Mouse (Mus musculus) left cerebral cortex, adult 18-20 months (tissue): ENCODE results near the gene Tbxas1. TPM values are rescaled to one million over a fixed set of nuclear protein-coding genes. Genes with fewer than 3 reads are reported as not detected.

Experiments
- DNase-seq, 2 experiments: peaks; one replicate each; pipeline ENCODE4 v3.0.0; 2021 to 2022; ENCODE audit warnings: low spot score in 2 of 2, mixed read lengths in 1 of 2
- total RNA-seq, 2 experiments: library from RNA; stranded (reverse); gene quantifications; 2 replicates each; pipeline ENCODE4 v1.2.3; 2021

The Tbxas1 gene
- total RNA-seq, 2 experiments from 2014 or later, result 2.0 to 2.2 TPM

GRCm38 (mm10) chr6:38950838-38951237 lies 75.6 kb downstream of the Tbxas1 start:
- no peak for DNase-seq

DNA sequence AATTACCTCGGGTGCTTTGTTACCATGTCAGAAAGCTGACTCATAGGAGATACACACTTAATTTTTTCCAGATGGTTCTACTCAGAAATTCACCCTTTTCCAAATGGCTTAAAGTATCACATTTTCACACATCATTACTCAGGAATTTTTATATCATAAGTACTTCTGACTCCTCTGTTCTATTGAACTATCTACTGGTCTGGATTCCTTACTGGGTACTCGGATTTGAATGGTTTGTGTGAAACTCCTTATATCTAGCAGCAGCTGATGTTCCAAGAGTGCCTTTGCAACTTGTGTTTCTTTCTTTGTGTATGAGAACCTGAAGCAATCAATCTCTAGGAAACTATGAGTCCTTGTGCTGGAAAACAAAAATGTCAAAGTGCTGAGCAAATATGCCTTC lies 81.4 kb downstream of the Tbxas1 start:
- no peak for DNase-seq

DNA sequence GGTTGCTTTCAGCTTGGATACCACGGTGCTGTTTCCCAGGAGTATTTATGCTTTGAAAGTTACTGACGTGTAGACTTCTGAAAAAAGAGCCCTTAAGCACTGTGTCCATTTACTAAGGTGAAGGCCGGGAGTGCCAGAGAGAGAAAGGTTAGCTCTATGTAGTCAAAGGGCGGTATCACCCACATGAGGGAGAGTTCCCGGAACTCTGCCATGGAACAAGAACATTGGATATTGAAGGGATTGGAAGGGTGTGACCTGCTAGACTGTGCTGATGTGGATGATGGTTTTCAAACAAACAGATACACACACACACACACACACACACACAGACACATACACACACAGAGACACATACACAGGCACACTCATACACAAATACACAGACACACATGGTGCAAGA lies 82.0 kb downstream of the Tbxas1 start:
- DNase-seq, result no peak

- no peak for DNase-seq
Observed at GRCm38 (mm10) chr6:38959502-38959901, 84.3 kb downstream of the Tbxas1 start.

DNA sequence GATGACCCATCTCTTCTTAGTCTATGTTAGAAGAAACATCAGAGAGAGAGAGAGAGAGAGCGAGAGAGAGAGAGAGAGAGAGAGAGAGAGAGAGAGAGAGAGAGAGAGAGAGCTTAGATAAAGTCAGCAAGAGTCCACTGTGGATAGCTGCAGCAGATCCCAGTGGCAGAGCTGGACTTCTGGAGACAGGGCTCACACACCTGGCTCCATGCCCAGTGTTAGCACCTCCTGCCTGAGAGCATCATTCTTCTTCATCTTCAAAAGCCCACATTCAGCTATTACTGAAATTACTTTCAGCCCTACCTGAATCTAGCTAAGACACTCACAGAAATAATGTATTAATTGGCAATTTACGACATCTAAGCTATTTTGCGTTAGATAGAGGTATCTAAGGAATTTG lies 85.2 kb downstream of the Tbxas1 start:
- no peak for DNase-seq

DNA sequence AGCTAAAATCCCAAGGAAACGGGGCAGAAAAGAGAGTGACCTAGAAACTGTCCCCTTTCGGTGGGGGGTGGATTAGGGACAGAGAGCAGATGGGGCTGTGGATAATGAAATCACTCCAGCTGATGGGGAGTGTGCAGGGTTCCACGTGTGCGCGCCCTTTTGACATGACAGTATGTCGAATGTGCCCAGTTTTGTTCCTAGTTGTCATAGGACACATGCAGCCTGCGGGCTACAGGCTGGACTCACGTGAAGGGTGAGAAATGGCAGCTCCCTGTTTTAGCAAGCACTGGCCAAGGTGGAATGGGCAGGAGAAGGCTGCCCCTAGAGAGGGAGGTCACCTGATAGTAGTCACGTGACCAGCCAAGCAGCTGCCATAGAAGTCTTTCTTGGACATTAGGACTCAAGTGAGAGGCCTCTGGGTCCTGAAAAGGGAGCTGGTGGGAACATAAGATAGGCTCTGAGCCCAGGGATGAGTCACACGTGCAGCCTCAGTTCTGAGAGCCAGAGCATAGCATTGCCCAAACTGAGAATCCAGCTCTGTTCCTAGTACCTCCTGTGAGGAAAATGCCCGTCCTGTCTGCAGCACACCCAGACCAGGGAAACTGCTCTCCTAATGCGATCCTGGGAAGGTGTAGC lies 85.7 kb downstream of the Tbxas1 start:
- peak; percentile 47 to 48 for DNase-seq

DNA sequence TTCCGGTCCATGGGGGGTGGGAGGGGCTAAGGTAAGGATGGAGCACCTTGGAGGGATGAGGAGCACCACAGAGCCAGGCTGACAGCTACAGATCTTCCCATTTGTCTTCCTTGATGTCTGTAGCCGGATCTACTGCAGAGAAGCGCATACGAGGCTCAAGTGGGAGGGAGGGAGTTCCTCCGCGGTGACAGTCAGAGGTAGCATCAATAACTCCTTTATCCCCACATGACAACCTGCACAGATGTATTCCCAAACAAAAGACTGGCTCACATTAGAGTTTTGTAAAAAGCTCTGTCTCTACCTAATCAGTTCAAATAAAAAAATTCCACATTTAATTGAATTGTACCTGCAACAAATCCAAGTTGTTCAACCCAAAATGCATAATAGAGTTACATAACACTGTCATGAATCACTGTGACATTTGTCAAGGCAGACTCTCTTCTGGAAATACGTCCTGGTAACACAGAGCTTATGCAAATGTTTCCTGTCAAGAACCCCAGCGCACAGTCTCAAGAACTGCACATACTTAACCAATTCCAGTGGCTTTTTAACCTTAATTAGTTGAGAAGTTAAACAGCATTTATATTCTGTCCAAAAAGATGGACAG lies 86.3 kb downstream of the Tbxas1 start:
- no peak for DNase-seq

DNA sequence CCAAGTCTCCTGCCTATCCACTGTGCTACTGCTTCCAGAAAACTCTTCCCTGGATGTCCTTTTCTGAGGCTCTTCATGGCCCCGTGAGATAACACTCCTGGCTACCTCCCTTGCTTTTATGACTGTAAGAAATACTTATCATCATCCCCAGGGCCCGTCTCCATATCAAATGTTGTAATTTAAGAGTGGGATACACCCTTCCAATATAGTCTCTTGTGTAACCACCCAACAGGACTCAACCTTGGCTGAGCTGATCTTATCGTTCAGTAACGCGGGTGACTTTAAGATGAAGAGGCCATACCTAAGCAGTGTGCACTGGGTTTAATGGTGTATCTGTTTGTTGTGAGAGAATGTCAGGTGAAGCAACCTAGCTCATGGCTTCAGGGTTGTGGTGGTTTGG lies 91.6 kb downstream of the Tbxas1 start:
- no peak for DNase-seq

GRCm38 (mm10) chr6:38967288-38967687 lies 92.1 kb downstream of the Tbxas1 start:
- no peak for DNase-seq

GRCm38 (mm10) chr6:38967988-38968387 lies 92.8 kb downstream of the Tbxas1 start:
- DNase-seq, result no peak

DNA sequence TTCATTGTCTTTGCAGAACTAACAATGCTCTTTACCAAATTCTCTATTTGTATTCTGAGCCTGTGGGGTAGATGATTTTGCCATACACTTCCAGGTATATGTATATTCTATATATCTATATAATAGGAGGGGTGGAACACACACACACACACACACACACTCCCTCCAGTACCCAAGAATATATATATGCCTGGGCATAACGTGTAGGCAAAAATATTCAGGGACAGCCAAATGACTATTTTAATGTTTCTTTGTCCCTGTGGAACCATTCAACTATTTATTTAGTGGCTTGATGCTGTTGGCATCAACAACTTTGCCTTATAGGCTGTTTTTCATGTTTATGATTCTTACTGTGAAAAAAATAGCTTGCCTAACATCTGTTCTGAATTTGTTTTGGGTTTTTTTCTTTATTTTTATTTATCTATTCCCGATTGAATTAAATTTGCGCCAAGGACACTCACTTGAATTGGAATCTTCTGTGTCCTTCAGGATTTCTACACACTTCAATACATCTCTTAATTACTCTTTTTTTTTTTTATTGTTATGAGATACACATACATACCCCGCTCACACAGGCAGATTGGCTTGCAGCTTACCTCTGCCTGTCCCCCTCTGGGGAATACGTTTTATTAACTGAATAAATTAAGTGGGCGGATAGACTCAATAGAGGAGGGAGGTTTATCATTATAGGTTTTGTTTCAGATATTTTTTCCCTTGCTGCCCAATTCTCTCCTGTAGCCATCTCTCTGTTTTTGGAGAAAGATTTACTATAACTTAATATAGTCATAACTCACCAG lies 94.9 kb downstream of the Tbxas1 start:
- DNase-seq, result no peak

- DNase-seq, result no peak
Observed at GRCm38 (mm10) chr6:38970759-38971158, 95.6 kb downstream of the Tbxas1 start.

- no peak for DNase-seq
Observed at GRCm38 (mm10) chr6:38972826-38973225, 97.6 kb downstream of the Tbxas1 start.

GRCm38 (mm10) chr6:38973441-38974161 lies 98.4 kb downstream of the Tbxas1 start:
- no peak for DNase-seq

DNA sequence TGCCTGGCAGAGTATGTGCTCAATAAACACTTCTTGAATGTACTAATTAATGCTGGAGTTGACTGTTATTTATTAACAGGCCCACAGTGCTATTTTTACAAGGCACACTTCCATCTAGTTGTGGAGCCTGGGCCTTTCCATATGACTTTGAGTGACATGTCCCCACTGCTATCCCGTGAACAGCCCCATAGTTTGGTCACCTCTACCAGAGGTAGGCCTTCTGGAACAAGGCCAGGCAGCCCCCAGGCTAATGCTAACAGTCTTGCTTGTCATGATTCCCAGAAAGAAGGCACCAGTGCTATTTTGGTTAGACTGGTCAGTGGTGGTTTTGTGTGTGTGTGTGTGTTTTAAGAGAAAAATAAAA lies 98.9 kb downstream of the Tbxas1 start:
- DNase-seq, result no peak

DNA sequence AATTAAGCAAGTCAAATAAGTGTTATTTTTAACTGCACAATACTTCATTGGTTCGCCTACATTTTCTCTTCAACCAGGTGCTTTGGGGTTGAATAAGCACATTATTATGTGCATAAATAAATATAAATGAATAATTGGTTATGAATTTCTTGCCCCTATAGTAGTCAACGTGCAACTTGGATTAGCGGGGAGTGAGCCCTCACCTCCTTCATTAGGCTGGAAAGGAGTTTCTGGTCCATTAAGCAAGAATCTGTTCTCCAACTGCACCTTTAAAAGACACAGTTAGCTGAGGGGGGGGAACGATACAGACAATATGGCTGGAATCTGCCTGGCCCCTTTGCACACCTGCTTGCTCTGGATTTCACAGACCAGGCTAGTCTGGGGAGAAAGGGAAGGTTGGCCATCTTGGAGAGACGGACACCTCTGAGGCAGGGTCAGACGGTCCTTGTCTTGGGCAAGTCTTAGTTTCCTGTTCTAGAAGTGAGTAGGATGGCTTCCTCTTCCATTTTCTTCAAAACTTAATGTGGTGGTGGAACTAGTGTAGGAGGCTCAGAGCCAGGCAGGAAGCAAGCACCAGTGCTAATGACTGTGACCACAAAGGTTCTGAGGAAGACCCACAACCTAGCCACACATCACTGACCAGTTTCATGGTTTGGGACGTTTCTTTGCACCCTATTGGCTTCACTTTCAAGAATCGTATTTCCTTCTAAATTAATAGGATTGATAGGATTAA lies 99.5 kb downstream of the Tbxas1 start:
- DNase-seq, result no peak

DNA sequence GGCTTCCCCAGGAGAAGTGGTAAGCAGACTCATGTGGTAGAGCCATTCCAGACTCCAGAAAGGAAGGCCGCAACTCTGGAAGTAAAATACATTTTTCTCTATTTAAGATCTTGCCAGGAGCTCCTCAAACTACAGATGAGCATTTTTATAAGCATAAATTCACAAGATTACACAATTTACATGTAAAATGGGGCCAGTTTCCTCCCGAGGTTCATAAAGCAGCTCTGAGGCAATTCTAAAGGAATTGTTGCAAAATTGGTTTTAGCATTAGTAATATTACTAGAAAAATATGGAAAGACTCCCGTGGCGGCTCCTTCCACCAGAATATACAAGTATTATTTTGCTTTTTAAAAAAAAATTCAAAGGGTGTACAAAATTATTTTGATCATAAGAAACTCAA lies 100.7 kb downstream of the Tbxas1 start:
- no peak for DNase-seq

DNA sequence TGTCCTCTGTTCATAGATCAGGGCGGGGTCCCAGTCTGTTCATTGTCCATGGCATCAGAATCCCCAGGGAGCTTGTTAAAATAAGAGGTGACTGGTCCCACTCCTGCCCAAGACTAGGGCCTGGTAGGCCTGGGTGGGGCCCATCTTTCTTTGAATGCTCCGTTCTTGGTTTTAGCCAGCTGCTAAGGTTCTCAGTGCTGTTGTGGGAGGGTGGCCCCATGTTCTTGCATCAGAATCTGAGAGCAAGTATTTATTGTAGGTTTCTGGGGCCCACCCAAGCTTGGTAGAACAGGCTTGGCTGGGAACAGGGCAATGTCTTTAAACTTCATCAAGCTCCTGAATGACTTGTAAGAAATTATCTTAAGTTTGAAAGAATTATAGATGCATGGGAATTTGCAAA lies 101.2 kb downstream of the Tbxas1 start:
- DNase-seq, result no peak

- DNase-seq, result no peak
Observed at GRCm38 (mm10) chr6:38980921-38981715, 105.9 kb downstream of the Tbxas1 start.

GRCm38 (mm10) chr6:38982071-38982470 lies 106.9 kb downstream of the Tbxas1 start:
- DNase-seq, result no peak
